Mouse (Mus musculus) heart, embryonic 14.5 days (tissue): ENCODE results near the gene Sipa1l3. TPM values are rescaled to one million over a fixed set of nuclear protein-coding genes. Genes with fewer than 3 reads are reported as not detected.

Experiments used
- ATAC-seq: fragments of 200-750 bp; cut with Nextera tagmentation; 2 replicates; pipeline ENCODE4 v1.8.0; 2017; ENCODE audit warnings: low read depth, moderate TSS enrichment; ENCODE audit not compliant: insufficient number of reproducible peaks, insufficient read depth, low FRiP score
- H3K27ac ChIP-seq, 2 experiments: fragments of 200-500 bp in 1 of 2; fragments of 300-500 bp in 1 of 2; sonication (generic) in 1 of 2; replicated peaks in 1 of 2; 2 replicates each; pipeline ENCODE4 v1.5.1; 2012 to 2014; ENCODE audit warnings: low read depth in 2 of 2, low read length in 2 of 2, control low read depth in 1 of 2, mild to moderate bottlenecking in 1 of 2, mixed read lengths in 1 of 2; ENCODE audit not compliant: control insufficient read depth in 1 of 2, insufficient read depth in 1 of 2
- H3K27me3 ChIP-seq: fragments of 300-500 bp; sonication (generic); 2 replicates; pipeline ENCODE4 v1.6.1; 2014; ENCODE audit warnings: mild to moderate bottlenecking, low read length, control low read depth; ENCODE audit not compliant: control insufficient read depth, insufficient read depth
- H3K36me3 ChIP-seq: fragments of 300-500 bp; sonication (generic); 2 replicates; pipeline ENCODE4 v1.6.1; 2014; ENCODE audit warnings: mild to moderate bottlenecking, control low read depth, low read length, mixed read lengths; ENCODE audit not compliant: control insufficient read depth, insufficient read depth
- H3K4me1 ChIP-seq, 2 experiments: fragments of 200-500 bp in 1 of 2; fragments of 300-500 bp in 1 of 2; sonication (generic) in 1 of 2; 2 replicates each; pipeline ENCODE4 v1.6.1; 2012 to 2014; ENCODE audit warnings: low read length in 2 of 2, control low read depth in 1 of 2, mixed read lengths in 1 of 2; ENCODE audit not compliant: control insufficient read depth in 2 of 2, insufficient read depth in 2 of 2
- H3K4me2 ChIP-seq: fragments of 300-500 bp; sonication (generic); 2 replicates; pipeline ENCODE4 v1.6.1; 2014; ENCODE audit warnings: mild to moderate bottlenecking, low read length
- H3K4me3 ChIP-seq, 2 experiments: fragments of 200-500 bp in 1 of 2; fragments of 300-500 bp in 1 of 2; sonication (generic) in 1 of 2; 2 replicates each; pipeline ENCODE4 v1.5.1; 2012 to 2014; ENCODE audit warnings: low read length in 2 of 2, mild to moderate bottlenecking in 2 of 2, control low read depth in 1 of 2, low read depth in 1 of 2, moderate library complexity in 1 of 2; ENCODE audit not compliant: control insufficient read depth in 1 of 2, insufficient read depth in 1 of 2
- H3K9ac ChIP-seq: fragments of 300-500 bp; sonication (generic); 2 replicates; pipeline ENCODE4 v1.6.1; 2014; ENCODE audit warnings: mild to moderate bottlenecking, low read length
- H3K9me3 ChIP-seq: fragments of 300-500 bp; sonication (generic); 2 replicates; pipeline ENCODE4 v1.6.1; 2016; ENCODE audit warnings: low read length, control low read depth; ENCODE audit not compliant: control insufficient read depth
- WGBS: fragments of 180-500 bp; shearing (Covaris S2); extraction: QIAGEN DNeasy Blood & Tissue Kit; methylation state at CpG from one replicate; pipeline ENCODE4 v1.1.7; 2014; 5-methylcytosine and 5-hydroxymethylcytosine counted together
- polyA plus RNA-seq: library from polyadenylated mRNA; unstranded; fragments of >200 nt; fragmentation: Nextera tagmentation; extraction: Ambion mirVana; gene quantifications from 2 replicates; pipeline ENCODE4 v1.2.1, GENCODE M21; 2014

Gene Sipa1l3
- polyA plus RNA-seq, 1 experiment from 2014 or later: 3.4 TPM

DNA sequence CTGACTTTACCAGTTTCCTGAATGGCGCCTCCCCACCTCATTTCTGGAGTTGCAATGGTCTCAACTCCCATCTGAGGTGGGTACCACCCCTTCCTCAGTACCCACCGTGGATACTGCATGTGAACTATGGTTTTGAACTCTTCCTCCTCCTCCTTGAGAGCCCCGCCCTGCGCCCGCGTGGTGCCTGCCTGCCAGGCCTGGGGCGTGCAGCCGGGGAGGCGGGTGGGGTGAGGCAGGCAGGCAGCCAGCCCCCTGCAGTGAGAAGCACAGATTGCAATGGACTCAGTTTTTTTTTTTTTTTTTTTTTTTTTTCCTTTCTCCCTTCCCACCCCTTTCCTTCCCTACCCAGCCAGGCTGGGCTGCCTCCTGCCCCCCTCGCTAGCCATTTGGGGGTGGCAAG, 201.5 kb downstream of the Sipa1l3 start:
- H3K9ac ChIP-seq: no peak overlapping the region

GRCm38 (mm10) chr7:29316137-29316734, 202.2 kb downstream of the Sipa1l3 start:
- WGBS: 48% methylated on average over 17 of the region's 17 CpGs
- H3K27ac ChIP-seq: no peak overlapping the region
- no peak overlapping the region for H3K4me3 ChIP-seq
- no peaks in the 10 kb centered on the region for H3K36me3 ChIP-seq
- H3K4me1 ChIP-seq: peaks cover 20 to 21% of the 10 kb centered on the region in 2 experiments
- peaks cover 29% of the 10 kb centered on the region for H3K27me3 ChIP-seq
- H3K9ac ChIP-seq: no peak overlapping the region
- H3K4me2 ChIP-seq: no peak overlapping the region
- ATAC-seq: no peak
- H3K9me3 ChIP-seq: no peaks in the 10 kb centered on the region

More for the DNA sequence above, 201.5 kb downstream of the Sipa1l3 start:
- Histone ChIP-seq H3K36me3 (no peaks in the 10 kb centered on the region), H3K4me3 (no peak overlapping the region), H3K4me2 (peak overlapping the region; percentile 25), H3K27me3 (peaks cover 27% of the 10 kb centered on the region), H3K4me1 (peaks cover 20 to 21% of the 10 kb centered on the region in 2 experiments), H3K27ac (no peak overlapping the region), H3K9me3 (no peaks in the 10 kb centered on the region)
- peak; percentile 62 for ATAC-seq
- WGBS: 6% methylated on average over 10 of the region's 10 CpGs

- H3K4me2 ChIP-seq: no peak overlapping the region
- H3K36me3 ChIP-seq: no peaks in the 10 kb centered on the region
- no peaks in the 10 kb centered on the region for H3K9me3 ChIP-seq
- no peak overlapping the region for H3K27ac ChIP-seq
- 71% methylated on average over 13 of the region's 13 CpGs for WGBS
- no peak overlapping the region for H3K9ac ChIP-seq
- no peak overlapping the region for H3K4me3 ChIP-seq
- peaks cover 36% of the 10 kb centered on the region for H3K27me3 ChIP-seq
- H3K4me1 ChIP-seq: peaks cover 20 to 21% of the 10 kb centered on the region in 2 experiments
- no peak for ATAC-seq
Observed at GRCm38 (mm10) chr7:29314844-29315628, 203.4 kb downstream of the Sipa1l3 start.

DNA sequence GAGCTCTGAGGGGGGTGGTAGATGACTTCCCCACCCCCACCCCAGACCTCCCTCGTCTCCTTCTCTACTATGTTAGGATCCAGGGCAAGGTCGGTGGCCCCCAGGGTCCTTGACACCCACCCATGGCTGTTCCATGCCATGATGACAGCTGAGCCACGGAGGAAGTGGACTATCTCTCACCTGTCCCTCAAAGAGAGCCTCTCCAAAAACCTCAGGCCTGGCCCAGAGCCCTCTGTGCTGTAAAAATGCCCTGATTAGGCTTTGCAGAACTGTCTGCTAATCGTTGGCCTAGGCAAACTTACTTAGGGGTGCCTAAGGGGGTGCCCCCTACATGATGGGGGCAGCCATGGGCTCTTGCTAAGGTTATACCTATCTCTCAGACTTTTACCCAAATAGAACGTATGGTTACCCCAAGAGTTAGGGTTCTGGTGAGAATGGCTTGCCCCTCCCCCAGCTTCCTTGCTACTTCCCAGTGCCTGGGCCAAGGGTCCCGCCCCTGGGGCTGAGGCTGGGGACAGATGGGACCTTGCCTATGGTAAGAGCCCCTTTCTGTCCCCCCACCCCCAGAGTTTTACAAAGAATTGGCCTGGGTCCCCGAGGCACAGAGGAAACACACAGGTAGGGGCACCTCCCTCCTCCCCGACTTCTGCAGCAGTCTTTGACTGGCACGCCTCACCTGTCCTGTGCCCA, 204.7 kb downstream of the Sipa1l3 start:
- no peak overlapping the region for H3K9ac ChIP-seq
- no peak overlapping the region for H3K4me2 ChIP-seq
- no peaks in the 10 kb centered on the region for H3K9me3 ChIP-seq
- H3K36me3 ChIP-seq: no peaks in the 10 kb centered on the region
- peaks cover 17 to 29% of the 10 kb centered on the region in 2 experiments for H3K4me1 ChIP-seq
- H3K4me3 ChIP-seq: no peak overlapping the region
- H3K27me3 ChIP-seq: peaks cover 35% of the 10 kb centered on the region
- ATAC-seq: no peak
- no peak overlapping the region for H3K27ac ChIP-seq
- WGBS: 49% methylated on average over 9 of the region's 9 CpGs

DNA sequence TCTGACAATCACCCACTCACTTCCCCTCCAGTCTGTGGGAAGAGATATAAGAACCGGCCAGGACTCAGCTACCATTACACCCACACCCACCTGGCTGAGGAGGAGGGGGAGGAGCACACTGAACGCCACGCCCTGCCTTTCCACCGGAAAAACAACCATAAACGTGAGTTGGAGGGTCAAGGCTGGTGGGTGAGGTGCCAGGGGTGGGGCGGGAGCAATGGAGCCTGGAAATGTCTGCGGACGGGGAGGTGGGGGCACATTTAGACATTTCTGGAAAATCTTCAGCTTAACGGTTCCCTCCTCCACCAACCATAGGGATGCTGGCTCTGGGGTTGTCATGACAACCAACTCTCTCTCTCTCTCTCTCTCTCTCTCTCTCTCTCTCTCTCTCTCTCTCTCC, 205.4 kb downstream of the Sipa1l3 start:
- no peak for ATAC-seq

DNA sequence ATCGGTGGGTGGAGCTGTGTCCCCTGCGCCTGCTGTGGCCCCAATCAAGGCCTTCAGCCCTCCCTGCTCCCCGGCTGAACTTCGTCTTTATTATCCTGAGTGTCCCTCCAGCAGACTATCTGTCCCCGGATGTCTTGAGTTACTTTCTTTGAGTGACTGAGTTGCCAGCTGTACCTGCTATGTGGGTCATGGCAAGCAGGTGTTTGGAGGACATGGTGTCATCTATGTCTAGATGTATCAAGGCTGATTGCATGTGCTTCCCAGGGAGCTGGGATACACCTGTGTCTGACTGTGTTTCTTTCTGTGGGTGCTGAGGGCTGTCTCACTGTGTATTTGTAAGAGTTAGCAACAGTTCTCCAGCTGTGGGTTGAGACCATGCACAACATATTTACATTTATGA, 208.7 kb downstream of the Sipa1l3 start:
- Histone ChIP-seq H3K4me3 (peak overlapping the region; percentile 38 to 45), H3K4me1 (peaks cover 6 to 22% of the 10 kb centered on the region in 2 experiments; a peak in 3 of 4 replicates), H3K9ac (peak overlapping the region; percentile 66), H3K9me3 (no peaks in the 10 kb centered on the region), H3K27me3 (peaks cover 53% of the 10 kb centered on the region), H3K27ac (no peak overlapping the region), H3K36me3 (no peaks in the 10 kb centered on the region), H3K4me2 (peak overlapping the region; percentile 85)
- ATAC-seq: no peak
- 8% methylated on average over 5 of the region's 5 CpGs for WGBS

More for the DNA sequence above, 205.4 kb downstream of the Sipa1l3 start:
- Histone ChIP-seq H3K9ac (no peak overlapping the region), H3K36me3 (no peaks in the 10 kb centered on the region), H3K27ac (no peak overlapping the region), H3K4me2 (no peak overlapping the region), H3K4me1 (peaks cover 12 to 24% of the 10 kb centered on the region in 2 experiments; a peak in 3 of 4 replicates), H3K27me3 (peaks cover 39% of the 10 kb centered on the region), H3K4me3 (no peak overlapping the region), H3K9me3 (no peaks in the 10 kb centered on the region)
- WGBS: 47% methylated on average over 9 of the region's 9 CpGs

DNA sequence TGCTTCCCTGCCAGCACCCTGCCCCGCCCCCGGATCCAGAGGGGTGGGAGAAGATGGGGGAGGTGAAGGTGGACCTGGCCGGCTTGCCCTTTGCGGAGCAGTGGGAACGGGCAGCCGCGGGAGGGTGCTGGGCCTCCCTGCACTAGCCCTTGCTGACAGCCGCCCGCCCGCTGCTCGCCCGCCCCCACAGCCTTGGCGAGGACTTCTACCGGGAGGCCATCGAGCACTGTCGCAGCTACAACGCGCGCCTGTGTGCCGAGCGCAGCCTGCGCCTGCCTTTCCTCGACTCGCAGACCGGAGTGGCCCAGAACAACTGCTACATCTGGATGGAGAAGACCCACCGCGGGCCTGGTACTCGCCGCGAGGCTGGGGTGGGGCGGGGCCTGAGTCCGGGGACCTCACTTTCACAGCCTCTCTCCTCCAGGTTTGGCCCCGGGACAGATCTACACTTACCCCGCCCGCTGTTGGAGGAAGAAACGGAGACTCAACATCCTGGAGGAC, 209.2 kb downstream of the Sipa1l3 start:
- peak overlapping the region; percentile 38 to 45 for H3K4me3 ChIP-seq
- peaks cover 58% of the 10 kb centered on the region for H3K27me3 ChIP-seq
- no peak overlapping the region for H3K27ac ChIP-seq
- H3K9ac ChIP-seq: peak overlapping the region; percentile 66
- peak overlapping the region; percentile 85 for H3K4me2 ChIP-seq
- no peaks in the 10 kb centered on the region for H3K9me3 ChIP-seq
- no peak for ATAC-seq
- peaks cover 6 to 26% of the 10 kb centered on the region in 2 experiments; a peak in 3 of 4 replicates for H3K4me1 ChIP-seq
- H3K36me3 ChIP-seq: no peaks in the 10 kb centered on the region
- WGBS: 0% methylated on average over 35 of the region's 36 CpGs
